Mouse (Mus musculus) lung, postnatal 0 days (tissue): ENCODE results near the gene Specc1.

Experiments
- CTCF ChIP-seq: IDR thresholded peaks from 2 replicates; pipeline ENCODE4 v1.5.1; 2016; ENCODE audit warnings: antibody characterized with exemption, mild to moderate bottlenecking
- EP300 ChIP-seq: IDR thresholded peaks from 2 replicates; pipeline ENCODE4 v1.6.1; 2016; ENCODE audit warnings: antibody characterized with exemption, mild to moderate bottlenecking, control low read depth

DNA sequence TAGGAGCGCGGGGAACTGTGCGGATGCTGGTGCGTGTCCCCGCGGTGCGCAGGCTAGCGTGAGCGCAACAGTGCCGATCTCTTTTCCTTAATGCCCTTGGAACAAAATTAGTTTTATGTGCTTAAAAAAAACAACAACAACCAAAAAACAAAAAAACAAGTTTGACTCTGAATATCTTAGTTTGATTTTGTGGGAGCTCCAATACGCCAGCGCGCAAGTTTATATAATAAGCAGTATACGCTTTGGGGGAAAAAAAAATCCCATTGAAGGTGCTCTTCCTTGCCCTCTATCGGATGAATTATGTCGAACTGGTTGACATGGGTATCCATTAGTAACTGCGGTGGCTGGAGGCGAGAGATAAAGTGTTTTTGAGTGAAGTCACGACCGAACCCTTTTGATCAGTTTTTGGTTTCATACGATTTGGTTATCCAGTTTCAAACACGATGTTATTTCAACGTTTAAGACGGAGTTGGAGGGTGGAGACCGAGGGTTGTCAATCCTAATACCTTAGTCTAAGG lies 792 bp downstream of the Specc1 start:
- TF ChIP-seq CTCF (peak; percentile 43), EP300 (no peak)
